Mouse (Mus musculus): ENCODE results near the gene Timm17a.

DNA sequence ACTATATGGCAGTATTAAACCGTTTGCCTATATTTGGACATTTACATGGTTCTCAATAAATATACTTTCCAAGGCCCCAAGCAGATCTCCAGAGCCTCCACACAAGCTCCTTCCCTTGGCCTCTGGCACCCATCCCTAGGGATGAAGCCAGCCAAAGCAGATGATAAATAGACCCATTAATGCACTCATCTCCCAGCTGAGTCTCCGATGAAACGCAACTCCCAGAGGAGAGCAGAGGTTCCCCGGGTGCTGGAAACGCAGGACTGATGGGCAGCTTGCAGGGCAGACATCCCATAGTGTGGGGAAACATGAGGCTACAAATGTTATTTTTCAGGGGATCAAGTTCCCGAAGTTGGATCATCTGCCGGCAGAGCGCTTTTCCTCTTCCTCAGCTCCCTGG lies 28.4 kb upstream of the Timm17a start:
- TF ChIP-seq FLI1 (IDR thresholded peaks at IDR 0.05; ENCODE audit: low read length) (no peak), GATA1 (IDR thresholded peaks at IDR 0.05; ENCODE audit: borderline replicate concordance, low read length) (no peak)
